Mouse (Mus musculus): ENCODE measurements around the gene Vps26c.

Gene Vps26c

GRCm38 (mm10) chr16:94559782-94560181 lies 33.2 kb upstream of the Vps26c start:
- CTCF ChIA-PET, result interaction anchor here in 3 of 4 experiments (0.5 to 1.0 kb wide), 4 partner anchors 49 to 583 kb away, joined by 3 to 8 read pairs (median 3); no protein-coding TSS in a partner anchor

GRCm38 (mm10) chr16:94559282-94559681 lies 32.7 kb upstream of the Vps26c start:
- ChIA-PET CTCF (no interaction called here), POLR2A (interaction anchor here in 3 of 4 experiments (0.6 to 3.8 kb wide), 8 partner anchors 7 to 396 kb away, joined by 3 to 31 read pairs (median 3); no protein-coding TSS in a partner anchor)

More at GRCm38 (mm10) chr16:94559782-94560181, 33.2 kb upstream of the Vps26c start:
- POLR2A ChIA-PET, result interaction anchor here (0.6 to 4.3 kb wide), 17 partner anchors 8 to 1307 kb away, joined by 3 to 31 read pairs (median 3); partner anchors contain the start of gene Vps26c (in 1 of the 4)

- CTCF ChIA-PET, result no interaction called here
- POLR2A ChIA-PET, result interaction anchor here in 3 of 4 experiments (0.5 to 7.6 kb wide), 7 partner anchors 12 to 168 kb away, joined by 3 to 87 read pairs (median 3); partner anchors contain the start of gene Dyrk1a (in 1 of the 3)
Measured at GRCm38 (mm10) chr16:94556228-94556627, 29.6 kb upstream of the Vps26c start.

GRCm38 (mm10) chr16:94555346-94555745 lies 28.7 kb upstream of the Vps26c start:
- CTCF ChIA-PET, result interaction anchor here in 2 of 4 experiments (0.6 to 1.1 kb wide), 4 partner anchors 8 to 472 kb away, joined by 3 to 4 read pairs (median 4); no protein-coding TSS in a partner anchor
- POLR2A ChIA-PET, result interaction anchor here (0.5 to 7.6 kb wide), 29 partner anchors 8 to 539 kb away, joined by 3 to 94 read pairs (median 3); partner anchors contain the start of genes Vps26c (in 2 of the 4), Dyrk1a (in 1 of the 4) and Pigp (in 1 of the 4)

GRCm38 (mm10) chr16:94551934-94552333 lies 25.3 kb upstream of the Vps26c start:
- ChIA-PET POLR2A (interaction anchor here (0.6 to 7.6 kb wide), 100 partner anchors 8 to 855 kb away, joined by 3 to 94 read pairs (median 4); partner anchors contain the start of genes Vps26c (in 4 of the 4), Dyrk1a (in 3 of the 4), Cldn14 (in 1 of the 4) and Morc3 (in 1 of the 4)), CTCF (interaction anchor here in 3 of 4 experiments (0.5 to 1.5 kb wide), 5 partner anchors 9 to 977 kb away, joined by 3 to 4 read pairs (median 3); no protein-coding TSS in a partner anchor)

GRCm38 (mm10) chr16:94549813-94550212 lies 23.2 kb upstream of the Vps26c start:
- POLR2A ChIA-PET, result interaction anchor here in 3 of 4 experiments (0.8 to 7.6 kb wide), 11 partner anchors 8 to 24 kb away, joined by 3 to 94 read pairs (median 4); partner anchors contain the start of genes Dyrk1a (in 2 of the 3) and Vps26c (in 2 of the 3)
- CTCF ChIA-PET, result no interaction called here

GRCm38 (mm10) chr16:94545781-94546562 lies 19.3 kb upstream of the Vps26c start:
- CTCF ChIA-PET, result interaction anchor here in 1 of 4 experiments (0.7 kb wide), 1 partner anchor 102 kb away, joined by 4 read pairs; no protein-coding TSS in a partner anchor
- POLR2A ChIA-PET, result interaction anchor here in 2 of 4 experiments (0.7 kb wide), 2 partner anchors 124 to 852 kb away, joined by 6 to 9 read pairs; no protein-coding TSS in a partner anchor

- ChIA-PET POLR2A (interaction anchor here in 3 of 4 experiments (0.6 to 7.3 kb wide), 8 partner anchors 8 to 167 kb away, joined by 3 to 87 read pairs (median 4); partner anchors contain the start of gene Vps26c (in 1 of the 3)), CTCF (no interaction called here)
Measured at GRCm38 (mm10) chr16:94544540-94545105, 18.0 kb upstream of the Vps26c start.

GRCm38 (mm10) chr16:94542898-94543297 lies 16.3 kb upstream of the Vps26c start:
- ChIA-PET POLR2A (interaction anchor here (0.6 to 7.3 kb wide), 10 partner anchors 9 to 31 kb away, joined by 3 to 87 read pairs (median 4); partner anchors contain the start of gene Vps26c (in 1 of the 4)), CTCF (interaction anchor here in 1 of 4 experiments (0.8 kb wide), 1 partner anchor 9 kb away, joined by 3 read pairs; no protein-coding TSS in a partner anchor)

GRCm38 (mm10) chr16:94540140-94540539 lies 13.5 kb upstream of the Vps26c start:
- ChIA-PET CTCF (no interaction called here), POLR2A (interaction anchor here (0.6 to 7.3 kb wide), 9 partner anchors 12 to 219 kb away, joined by 3 to 87 read pairs (median 6); partner anchors contain the start of gene Vps26c (in 1 of the 4))

- CTCF ChIA-PET, result no interaction called here
- POLR2A ChIA-PET, result interaction anchor here in 3 of 4 experiments (0.6 to 3.6 kb wide), 13 partner anchors 10 to 32 kb away, joined by 3 to 26 read pairs (median 4); partner anchors contain the start of gene Vps26c (in 2 of the 3)
Measured at GRCm38 (mm10) chr16:94537159-94537527, 10.5 kb upstream of the Vps26c start.

GRCm38 (mm10) chr16:94536417-94537158 lies 10.0 kb upstream of the Vps26c start:
- ChIA-PET CTCF (no interaction called here), POLR2A (interaction anchor here in 3 of 4 experiments (0.6 to 3.6 kb wide), 13 partner anchors 9 to 33 kb away, joined by 3 to 26 read pairs (median 4); partner anchors contain the start of gene Vps26c (in 2 of the 3))

GRCm38 (mm10) chr16:94535716-94536115 lies 9.1 kb upstream of the Vps26c start:
- POLR2A ChIA-PET, result interaction anchor here in 3 of 4 experiments (0.6 to 3.6 kb wide), 12 partner anchors 9 to 49 kb away, joined by 3 to 26 read pairs (median 3); partner anchors contain the start of gene Vps26c (in 2 of the 3)
- CTCF ChIA-PET, result interaction anchor here in 1 of 4 experiments (0.6 kb wide), 1 partner anchor 1119 kb away, joined by 7 read pairs; no protein-coding TSS in a partner anchor

GRCm38 (mm10) chr16:94533679-94534078 lies 7.0 kb upstream of the Vps26c start:
- CTCF ChIA-PET, result interaction anchor here in 1 of 4 experiments (0.6 kb wide), 1 partner anchor 21 kb away, joined by 5 read pairs; no protein-coding TSS in a partner anchor
- POLR2A ChIA-PET, result interaction anchor here in 3 of 4 experiments (0.6 to 3.2 kb wide), 6 partner anchors 9 to 231 kb away, joined by 3 to 12 read pairs (median 6); no protein-coding TSS in a partner anchor

GRCm38 (mm10) chr16:94531268-94531667 lies 4.6 kb upstream of the Vps26c start:
- ChIA-PET CTCF (interaction anchor here in 1 of 4 experiments (1.1 kb wide), 1 partner anchor 26 kb away, joined by 3 read pairs; no protein-coding TSS in a partner anchor), POLR2A (interaction anchor here in 3 of 4 experiments (0.6 to 2.3 kb wide), 6 partner anchors 9 to 184 kb away, joined by 3 to 7 read pairs (median 4); no protein-coding TSS in a partner anchor)

- POLR2A ChIA-PET, result interaction anchor here (0.5 to 3.8 kb wide), 39 partner anchors 9 to 396 kb away, joined by 3 to 49 read pairs (median 4); partner anchors contain the start of genes Pigp (in 2 of the 4) and Ttc3 (in 1 of the 4)
- CTCF ChIA-PET, result interaction anchor here in 1 of 4 experiments (0.6 kb wide), 1 partner anchor 255 kb away, joined by 3 read pairs; no protein-coding TSS in a partner anchor
Measured at GRCm38 (mm10) chr16:94527546-94527945, 916 bp upstream of the Vps26c start.

- POLR2A ChIA-PET, result interaction anchor here (0.5 to 3.8 kb wide), 49 partner anchors 8 to 644 kb away, joined by 3 to 49 read pairs (median 4); partner anchors contain the start of genes Pigp (in 2 of the 4), Chaf1b (in 1 of the 4) and Hlcs (in 1 of the 4)
- CTCF ChIA-PET, result interaction anchor here in 3 of 4 experiments (0.6 to 0.8 kb wide), 4 partner anchors 11 to 255 kb away, joined by 3 read pairs; no protein-coding TSS in a partner anchor
Measured at GRCm38 (mm10) chr16:94527152-94527534, 513 bp upstream of the Vps26c start.

Data from embryonic stem cell, embryonic (primary cell).